Mouse (Mus musculus) cerebellum, postnatal 25 days (tissue): ENCODE measurements around the gene Nsl1.

ENCODE experiments used
- DNase-seq, 2 experiments: peaks; one replicate each; pipeline ENCODE4 v3.0.0; 2021; ENCODE audit warnings: mixed read lengths in 2 of 2

Nsl1 gene

GRCm38 (mm10) chr1:191095019-191095418 is 32.2 kb downstream of the Nsl1 start:
- no peak for DNase-seq

GRCm38 (mm10) chr1:191096871-191097681 is 34.3 kb downstream of the Nsl1 start:
- DNase-seq = no peak

- DNase-seq = peak; percentile 34 to 58
Observed at GRCm38 (mm10) chr1:191097802-191098747, 35.3 kb downstream of the Nsl1 start, which contains the start of gene Batf3. Gene Batf3, plus strand, starts transcription at chr1:191097847.

GRCm38 (mm10) chr1:191099114-191099513 is 36.3 kb downstream of the Nsl1 start:
- DNase-seq = no peak

- no peak for DNase-seq
Observed at GRCm38 (mm10) chr1:191099772-191100291, 37.0 kb downstream of the Nsl1 start.

- DNase-seq = no peak
Observed at GRCm38 (mm10) chr1:191102730-191103370, 40.0 kb downstream of the Nsl1 start.

- no peak for DNase-seq
Observed at GRCm38 (mm10) chr1:191105246-191105645, 42.4 kb downstream of the Nsl1 start.

- no peak for DNase-seq
Observed at GRCm38 (mm10) chr1:191107306-191107705, 44.5 kb downstream of the Nsl1 start.

GRCm38 (mm10) chr1:191109907-191110306 is 47.1 kb downstream of the Nsl1 start:
- no peak for DNase-seq

GRCm38 (mm10) chr1:191111146-191111545 is 48.3 kb downstream of the Nsl1 start:
- DNase-seq = no peak

- no peak for DNase-seq
Observed at GRCm38 (mm10) chr1:191114868-191115267, 52.1 kb downstream of the Nsl1 start.

- DNase-seq = no peak
Observed at GRCm38 (mm10) chr1:191115514-191116238, 52.9 kb downstream of the Nsl1 start.

- DNase-seq = no peak
Observed at GRCm38 (mm10) chr1:191122744-191123143, 59.9 kb downstream of the Nsl1 start.

- DNase-seq = no peak
Observed at GRCm38 (mm10) chr1:191123696-191124095, 60.9 kb downstream of the Nsl1 start.

- DNase-seq = no peak
Observed at GRCm38 (mm10) chr1:191124288-191124687, 61.5 kb downstream of the Nsl1 start.

GRCm38 (mm10) chr1:191125811-191126638 is 63.2 kb downstream of the Nsl1 start:
- DNase-seq = peak; percentile 51 to 69

GRCm38 (mm10) chr1:191131692-191132091 is 68.9 kb downstream of the Nsl1 start:
- DNase-seq = no peak

- no peak for DNase-seq
Observed at GRCm38 (mm10) chr1:191132240-191132639, 69.4 kb downstream of the Nsl1 start.

GRCm38 (mm10) chr1:191132934-191133333 is 70.1 kb downstream of the Nsl1 start:
- DNase-seq = no peak

- DNase-seq = no peak
Observed at GRCm38 (mm10) chr1:191135406-191135805, 72.6 kb downstream of the Nsl1 start.
